Mouse (Mus musculus) erythroblast, embryonic 14.5 days (primary cell): Measurements from ENCODE around the gene Itpkc.

ENCODE experiments used
- GATA1 ChIP-seq: IDR thresholded peaks from 2 replicates; pipeline ENCODE4 v1.6.1; 2012; ENCODE audit warnings: low read length, inconsistent platforms, mixed read lengths
- TAL1 ChIP-seq: IDR thresholded peaks from 3 replicates; pipeline ENCODE4 v1.6.1; 2012; ENCODE audit warnings: low read length, inconsistent platforms, mixed read lengths

- TF ChIP-seq TAL1, result no peak
- TF ChIP-seq GATA1, result no peak
Measured at GRCm38 (mm10) chr7:27180036-27180435, 48.4 kb downstream of the Itpkc start.
